Mouse (Mus musculus): ENCODE measurements around the gene Pim1.
"Not testable (repeated sequence)": the region's sequence is repeated elsewhere in the genome, so short reads cannot be mapped to it uniquely, and the experiment has no call there.

Gene Pim1

DNA sequence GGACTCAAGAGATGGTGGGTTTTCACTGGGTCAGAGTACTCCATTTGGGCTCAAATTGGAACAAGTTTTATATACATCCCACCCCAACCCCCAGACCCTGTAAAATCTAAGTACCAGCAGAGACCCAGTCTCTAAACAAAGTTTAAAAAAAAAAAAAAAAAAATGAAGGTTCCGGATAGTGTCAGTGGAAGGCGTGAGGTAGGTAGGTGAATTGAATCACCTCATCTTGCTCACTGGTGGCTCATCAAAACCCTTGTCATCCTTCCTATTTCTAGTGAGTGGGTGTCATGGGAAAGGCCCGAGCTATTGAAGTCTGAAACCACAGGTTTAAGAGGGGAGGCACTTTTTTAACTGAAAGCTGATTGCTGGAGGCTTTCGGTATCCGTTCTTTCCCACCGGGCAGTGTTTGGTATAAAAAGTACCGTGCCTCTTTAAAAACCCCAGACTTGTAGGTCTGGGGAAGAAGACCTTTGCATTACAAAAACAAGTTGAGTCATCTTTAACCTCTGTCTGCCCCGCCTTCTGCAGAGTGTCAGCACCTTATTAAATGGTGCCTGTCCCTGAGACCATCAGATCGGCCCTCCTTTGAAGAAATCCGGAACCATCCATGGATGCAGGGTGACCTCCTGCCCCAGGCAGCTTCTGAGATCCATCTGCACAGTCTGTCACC lies 3.6 kb downstream of the Pim1 start:
- no peak for DNase-seq

DNA sequence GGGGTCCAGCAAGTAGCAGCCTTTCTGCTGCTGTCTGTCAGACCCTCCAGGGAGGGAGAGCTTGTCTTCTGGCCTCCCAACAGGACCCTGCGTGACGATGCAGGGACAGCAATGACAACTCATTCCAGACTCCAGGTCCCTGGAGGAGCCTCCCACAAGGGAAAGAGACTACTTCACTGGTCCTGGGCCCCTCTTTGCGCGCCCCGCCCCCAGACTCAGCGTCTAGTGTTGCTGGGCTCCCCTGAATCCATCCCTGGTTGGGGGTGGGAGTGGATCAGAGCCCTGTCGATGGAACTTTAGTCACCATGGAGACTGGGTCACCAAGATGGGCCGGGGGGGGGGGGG lies 4.2 kb downstream of the Pim1 start:
- no peak for DNase-seq

DNA sequence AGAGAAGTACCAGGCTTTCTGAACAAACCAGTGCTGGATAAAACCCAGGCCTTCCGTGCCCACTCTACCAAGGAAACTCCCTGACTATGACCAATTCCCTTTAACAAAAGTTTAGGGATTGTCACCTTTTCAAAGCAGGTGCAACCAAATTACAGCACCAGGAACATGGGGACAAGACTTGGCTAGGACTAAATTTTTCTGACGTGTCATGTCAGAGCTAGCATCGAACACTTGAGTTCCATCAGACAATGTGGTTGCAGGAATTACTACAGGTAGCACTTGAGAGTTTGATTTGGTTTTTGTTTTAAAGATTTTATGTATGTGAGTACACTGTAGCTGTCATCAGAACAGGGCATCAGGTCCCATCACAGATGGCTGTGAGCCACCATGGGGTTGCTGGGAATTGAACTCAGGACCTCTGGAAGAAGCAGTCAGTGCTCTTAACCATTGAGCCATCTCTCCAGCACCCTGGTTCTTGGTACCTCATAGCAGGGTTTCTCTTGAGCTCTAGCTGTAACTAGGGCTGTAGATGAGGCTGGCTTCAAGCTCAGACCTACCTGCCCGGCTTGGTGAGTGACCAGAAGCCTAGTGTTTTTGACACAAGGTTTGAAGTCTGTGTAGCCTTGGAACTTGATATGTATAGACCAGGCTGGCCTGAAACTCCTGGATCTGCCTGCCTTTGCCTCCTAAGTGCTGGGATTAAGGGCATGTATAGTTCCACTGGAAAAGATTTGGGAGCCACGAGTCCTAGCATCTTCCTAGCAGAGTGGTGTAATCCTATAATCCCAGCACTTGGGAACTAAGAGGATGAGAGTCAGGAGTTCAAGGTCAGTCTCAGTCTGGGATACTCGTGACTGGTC lies 5.9 kb downstream of the Pim1 start:
- DNase-seq, result no peak

DNA sequence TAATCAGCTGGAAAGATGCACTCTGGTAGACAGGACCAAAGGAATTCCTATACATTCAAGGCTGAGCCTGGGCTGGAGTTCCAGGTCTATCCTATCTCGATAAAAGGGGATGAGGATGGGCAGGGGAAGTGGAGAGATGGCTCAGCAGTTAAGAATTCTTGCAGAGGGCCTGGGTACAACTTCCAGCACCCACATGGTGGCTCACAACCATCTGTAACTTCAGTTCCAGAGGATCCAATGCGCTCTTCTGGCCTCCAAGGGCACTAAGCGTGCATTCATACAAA lies 6.5 kb downstream of the Pim1 start:
- DNase-seq, result no peak

DNA sequence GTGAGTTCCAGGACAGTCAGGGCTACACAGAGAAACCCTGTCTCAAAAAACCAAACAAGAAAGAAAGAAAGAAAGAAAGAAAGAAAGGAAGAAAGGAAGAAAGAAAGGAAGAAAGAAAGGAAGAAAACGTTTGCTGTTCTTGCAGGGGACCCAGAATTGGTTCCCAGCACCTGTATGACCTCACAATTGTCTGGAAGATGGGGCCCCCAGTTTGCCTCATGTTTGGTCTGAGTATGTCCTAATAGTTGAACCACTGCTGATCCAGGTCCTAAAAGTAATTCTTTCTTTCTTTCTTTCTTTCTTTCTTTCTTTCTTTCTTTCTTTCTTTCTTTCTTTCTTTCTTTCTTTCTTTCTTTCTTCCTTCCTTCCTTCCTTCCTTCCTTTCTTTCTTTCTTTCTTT lies 6.9 kb downstream of the Pim1 start:
- DNase-seq, result not testable (repeated sequence)

DNA sequence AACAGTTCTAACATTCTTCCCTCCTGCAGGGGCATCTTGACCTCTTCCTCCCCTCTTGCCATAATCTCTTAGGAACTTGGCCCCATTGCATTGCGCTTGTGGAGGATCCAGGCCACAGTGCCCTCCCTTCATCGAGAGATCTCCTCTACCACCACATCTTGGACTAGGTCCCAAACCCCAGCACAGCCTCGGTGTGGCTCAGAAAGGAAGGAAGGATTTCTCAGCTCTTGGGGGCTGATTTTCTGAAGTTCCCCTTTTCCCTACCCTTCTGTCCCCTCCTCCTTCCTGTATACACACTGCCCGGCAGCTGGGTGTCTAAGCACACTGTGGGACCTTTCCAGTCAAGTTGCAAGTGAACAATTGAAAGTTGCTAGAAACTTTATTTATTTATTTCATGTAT lies 7.5 kb downstream of the Pim1 start:
- DNase-seq, result no peak

DNA sequence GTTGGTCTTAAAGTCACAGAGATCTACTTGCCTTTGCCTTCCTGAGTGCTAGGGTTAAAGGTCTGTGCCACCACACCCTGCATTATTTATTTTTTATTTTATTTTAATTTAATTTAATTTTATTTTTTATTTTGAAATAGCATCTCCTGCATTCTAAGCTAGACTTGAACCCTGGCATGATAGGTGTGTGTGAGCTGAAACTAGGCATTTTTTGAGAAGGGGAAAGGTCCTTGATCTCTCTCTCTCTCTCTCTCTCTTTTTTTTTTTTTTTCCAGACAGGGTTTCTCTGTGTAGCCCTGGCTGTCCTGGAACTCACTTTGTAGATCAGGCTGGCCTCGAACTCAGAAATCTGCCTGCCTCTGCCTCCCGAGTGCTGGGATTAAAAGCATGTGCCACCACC lies 8.4 kb downstream of the Pim1 start:
- DNase-seq, result not testable (repeated sequence)

DNA sequence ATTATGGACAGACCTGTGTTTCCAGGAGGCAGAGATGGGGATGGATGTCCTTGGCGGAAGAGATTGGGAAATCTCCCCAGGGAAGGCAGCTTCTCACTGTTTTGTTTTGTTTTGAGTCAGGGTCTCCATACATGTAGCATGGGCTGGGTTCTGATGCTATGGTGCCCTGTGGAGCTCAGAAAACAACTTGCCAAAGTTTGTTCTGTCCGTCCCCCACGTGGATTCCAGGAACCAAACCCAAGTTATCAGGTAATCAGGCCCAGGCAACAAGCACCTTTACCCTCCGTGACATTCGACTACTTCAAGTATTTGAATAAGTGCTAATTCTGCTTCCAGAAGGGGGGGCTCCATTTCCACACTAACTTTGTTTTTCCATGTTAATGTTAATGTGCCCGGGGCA lies 9.0 kb downstream of the Pim1 start:
- no peak for DNase-seq

DNA sequence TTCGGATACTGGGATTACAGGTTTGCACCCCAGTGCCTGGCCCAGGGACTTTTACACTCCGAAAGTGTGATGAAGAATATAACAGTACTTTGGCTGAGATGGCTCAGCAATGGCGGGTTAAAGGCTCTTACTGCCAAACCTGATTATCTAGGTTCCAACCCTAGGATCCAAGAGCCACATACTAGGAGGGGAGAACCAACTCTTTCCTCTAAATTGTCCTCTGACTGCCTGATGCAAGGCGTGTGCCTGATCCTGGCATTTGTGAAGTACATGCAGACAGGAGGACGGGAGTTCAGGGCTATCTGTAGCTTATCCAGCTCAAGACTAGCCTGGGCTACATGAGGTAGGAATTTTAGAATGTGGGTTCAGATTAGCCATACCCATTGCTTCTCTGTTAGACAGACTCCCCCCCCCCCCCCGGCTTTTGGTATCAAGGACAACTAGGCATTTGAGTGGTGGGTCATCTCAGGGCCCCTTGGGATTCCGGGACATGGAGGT lies 9.7 kb downstream of the Pim1 start:
- no peak for DNase-seq

DNA sequence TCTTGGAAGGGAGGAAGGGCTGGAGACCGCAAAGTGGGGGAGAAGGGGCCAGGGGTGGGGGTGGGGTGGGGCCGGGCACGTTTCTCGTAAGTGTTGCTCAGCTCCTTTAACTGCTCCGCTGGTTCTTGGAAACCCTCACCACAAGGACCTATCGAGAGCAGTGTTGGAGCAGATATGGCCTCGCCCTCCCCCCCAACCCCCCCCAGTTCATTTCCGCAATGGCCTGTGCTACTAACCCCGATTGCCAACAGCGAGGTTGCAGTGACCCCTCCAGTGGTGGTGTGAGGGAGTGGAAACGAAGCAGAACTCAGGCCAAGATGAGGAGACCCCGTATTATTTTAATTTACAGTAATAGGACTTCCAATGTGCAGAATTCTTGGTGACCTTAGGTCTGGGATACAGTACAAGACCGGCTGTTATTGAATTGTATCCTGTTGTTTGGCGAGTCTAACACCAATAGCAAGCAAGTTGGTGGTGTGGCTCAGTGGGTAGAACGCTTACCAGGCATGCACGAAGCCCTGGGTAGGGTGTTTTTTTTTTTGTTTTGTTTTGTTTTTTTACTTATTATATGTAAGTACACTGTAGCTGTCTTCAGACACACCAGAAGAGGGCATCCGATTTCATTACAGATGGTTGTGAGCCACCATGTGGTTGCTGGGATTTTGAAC lies 10.4 kb downstream of the Pim1 start:
- DNase-seq, result no peak

DNA sequence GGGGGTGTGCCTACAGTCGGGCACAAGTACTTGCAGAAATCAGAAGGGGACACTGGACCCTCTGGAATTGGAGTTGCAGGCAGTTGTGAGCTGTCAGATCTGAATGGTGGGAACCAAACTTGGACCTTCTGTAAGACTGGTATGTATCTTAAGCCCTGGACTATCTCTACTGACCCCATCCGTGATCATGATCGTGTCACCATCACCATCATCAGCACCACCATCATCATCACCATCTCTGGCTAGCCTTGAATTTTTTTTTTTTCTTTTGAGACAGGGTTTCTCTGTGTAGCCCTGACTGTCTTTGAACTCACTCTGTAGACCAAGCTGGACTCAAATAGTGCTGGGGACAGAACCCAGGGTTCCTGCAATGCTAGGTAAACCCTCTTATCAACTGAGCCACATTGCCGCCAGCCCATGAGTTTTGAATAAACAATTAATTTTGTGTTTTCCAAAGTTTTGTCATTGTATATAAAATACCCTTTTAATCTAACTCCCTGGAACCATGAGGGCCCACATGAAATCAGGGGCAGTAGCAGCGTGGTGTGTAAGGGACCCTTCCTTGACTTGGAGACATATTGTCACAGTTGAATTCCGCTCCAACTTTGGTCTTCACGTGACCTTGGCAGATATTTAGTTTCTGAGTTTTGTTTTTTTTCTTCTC lies 11.6 kb downstream of the Pim1 start:
- DNase-seq, result no peak

DNA sequence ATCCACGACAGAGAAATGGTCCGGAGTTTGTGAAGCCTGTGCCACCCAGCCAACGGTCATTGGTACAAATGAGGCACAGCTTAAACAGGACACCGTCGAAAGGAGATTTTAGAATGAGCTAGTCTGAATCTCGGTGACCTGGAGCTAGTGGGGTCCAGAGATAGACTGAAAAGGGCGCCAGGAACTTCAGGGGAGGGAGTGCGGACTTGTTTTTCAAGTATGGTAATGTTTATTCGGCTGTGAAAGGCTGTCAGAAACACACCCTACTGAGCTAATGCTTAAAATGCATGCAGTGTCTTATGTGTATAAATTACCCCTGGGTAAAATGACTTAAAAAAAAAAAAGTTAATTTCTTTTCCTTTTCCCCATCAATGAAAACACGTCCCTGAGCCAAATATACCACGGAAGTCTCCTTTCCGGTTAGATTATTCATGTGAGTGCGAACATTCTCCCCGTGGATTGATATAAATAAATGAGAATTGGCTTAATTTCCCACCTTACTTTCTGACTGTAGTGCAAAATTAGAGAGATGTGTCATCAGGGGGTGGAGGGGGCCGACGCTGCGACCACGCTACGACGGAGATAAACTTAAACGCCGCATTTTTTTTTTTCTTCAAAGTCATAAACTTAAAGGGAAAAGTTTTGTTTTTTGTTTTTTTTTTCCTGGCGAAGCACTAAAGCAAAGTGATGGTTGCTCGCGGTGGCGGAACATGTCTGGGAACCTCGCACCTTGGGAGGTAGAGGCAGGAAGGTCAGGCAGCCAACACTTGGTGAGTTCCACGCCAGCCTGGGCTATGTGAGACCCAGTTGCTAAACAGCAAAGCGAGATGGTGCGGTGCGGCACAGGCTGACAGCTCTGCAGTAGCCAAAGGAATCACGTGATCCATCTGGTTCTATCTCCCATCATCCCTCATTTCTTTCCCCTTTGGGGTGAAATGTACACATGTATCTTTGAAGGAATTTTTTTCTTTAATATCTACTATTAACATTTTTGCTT lies 12.4 kb downstream of the Pim1 start:
- DNase-seq, result no peak

DNA sequence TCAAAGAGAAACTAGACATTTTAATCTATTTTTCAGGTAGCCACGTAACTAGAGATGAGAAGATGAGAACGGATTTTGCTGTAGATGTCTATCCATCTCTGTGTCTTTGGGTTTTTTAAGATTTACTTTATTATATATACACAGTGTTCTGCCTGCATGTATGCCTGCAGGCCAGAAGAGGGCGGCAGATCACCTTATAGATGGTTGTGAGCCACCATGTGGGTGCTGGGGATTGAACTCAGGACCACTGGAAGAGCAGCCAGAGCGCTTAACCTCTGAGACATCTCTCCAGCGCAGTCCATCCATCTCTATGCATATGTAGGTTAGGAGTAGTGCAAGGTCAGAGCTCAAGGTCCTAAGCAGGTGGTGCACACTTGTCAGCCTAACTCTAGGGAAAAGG lies 13.1 kb downstream of the Pim1 start:
- no peak for DNase-seq

DNA sequence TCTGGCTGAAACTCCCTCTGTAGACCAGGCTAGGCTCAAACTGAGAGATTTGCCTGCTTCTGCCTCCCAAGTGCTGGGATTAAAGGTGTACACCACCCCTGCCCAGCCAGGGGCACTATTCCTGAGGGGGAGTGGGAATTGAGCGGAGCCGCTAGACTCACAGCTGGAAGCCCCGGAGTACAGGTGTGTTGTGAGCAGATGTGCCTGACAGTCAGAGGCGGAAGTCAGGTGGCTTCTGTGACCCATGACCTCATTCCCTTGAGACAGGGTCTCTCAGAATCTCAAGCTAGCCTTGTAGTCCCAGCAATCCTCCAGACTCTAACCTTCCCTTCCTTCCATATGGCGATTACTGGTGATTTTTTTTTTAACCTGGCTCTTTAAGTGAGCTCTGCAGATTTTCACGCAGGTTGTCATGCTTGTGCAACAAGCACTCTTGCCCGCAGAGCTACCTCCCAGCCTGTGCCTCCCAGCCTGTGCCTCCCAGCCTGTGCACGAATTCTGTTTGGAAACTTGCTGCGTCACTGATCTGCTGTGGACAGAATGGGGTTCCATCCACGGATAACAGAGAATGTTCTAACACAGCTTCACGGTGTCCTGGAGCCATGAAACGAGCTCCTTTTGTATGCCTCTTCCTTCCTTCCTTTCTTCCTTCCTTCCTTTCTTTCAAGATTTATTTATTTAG lies 18.5 kb downstream of the Pim1 start:
- DNase-seq, result no peak

DNA sequence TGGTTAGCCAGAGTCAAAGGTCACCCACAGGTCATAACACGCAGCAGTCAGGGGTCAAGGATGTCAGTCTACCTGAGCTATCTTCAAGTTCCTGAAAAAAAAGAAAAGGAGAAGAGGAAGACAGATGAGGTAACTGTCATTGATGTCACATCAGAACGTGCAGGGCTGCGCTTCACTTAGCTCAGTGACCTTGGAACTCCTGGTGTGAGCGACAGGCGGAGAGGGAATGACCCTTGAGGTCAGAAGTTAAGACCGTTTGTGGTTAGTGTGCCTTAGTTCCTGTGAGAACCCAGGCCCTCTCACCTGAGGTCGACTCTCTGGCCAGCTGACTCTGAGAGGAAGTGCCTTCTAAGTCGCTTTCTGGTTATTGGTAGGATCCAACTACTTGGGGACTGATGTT lies 20.1 kb downstream of the Pim1 start:
- DNase-seq, result no peak

DNA sequence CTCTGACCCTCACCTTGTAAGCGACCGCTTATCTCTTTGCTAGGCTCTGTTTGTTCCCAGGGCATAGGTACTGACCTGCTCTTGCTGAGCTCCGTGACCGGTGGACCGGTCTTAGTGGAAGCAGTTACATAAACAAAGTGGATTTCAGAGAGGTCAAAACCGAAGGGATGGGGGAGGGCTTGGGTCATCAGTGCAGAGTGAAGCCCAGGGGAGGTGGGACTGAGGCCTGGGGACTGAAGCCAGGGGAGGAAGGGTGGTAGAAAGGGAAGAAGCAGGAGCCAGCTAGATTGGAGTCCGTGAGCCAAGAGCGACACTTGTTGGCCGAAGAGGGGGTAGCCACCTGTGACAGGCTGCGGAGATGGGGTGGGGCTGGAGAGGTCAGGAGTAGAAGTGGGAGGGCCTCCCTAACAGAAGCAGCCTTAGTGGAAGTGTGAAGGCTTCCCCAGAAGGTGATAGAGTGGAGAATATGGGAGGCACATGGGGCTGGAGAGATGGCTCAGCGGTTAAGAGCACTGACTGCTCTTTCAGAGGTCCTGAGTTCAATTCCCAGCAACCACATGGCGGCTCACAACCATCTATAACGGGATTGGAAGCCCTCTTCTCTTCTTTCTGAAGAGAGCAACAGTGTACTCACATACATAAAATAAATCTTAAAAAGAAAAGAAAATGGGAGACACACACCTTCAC lies 22.6 kb downstream of the Pim1 start:
- DNase-seq, result peak; percentile 45

DNA sequence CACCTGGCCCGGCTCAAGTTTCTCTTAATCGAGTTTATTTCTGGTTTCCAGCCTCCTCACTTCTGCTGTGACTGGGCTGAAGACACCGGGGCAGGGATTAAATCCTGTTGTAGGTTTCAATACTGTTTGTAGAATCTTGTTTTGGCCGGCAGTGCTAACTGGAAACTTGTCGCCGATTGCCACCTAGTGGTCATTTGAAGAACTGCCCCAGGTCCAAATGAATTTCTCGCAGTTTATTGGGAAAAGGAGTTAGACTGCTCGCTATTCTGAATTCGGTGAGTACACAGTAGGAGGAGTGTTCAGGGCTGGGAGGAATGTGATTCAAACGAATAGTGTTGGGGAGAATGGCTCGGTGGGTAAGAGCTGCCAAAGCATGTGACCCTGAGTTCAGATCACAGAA lies 23.9 kb downstream of the Pim1 start:
- DNase-seq, result peak; percentile 80

DNA sequence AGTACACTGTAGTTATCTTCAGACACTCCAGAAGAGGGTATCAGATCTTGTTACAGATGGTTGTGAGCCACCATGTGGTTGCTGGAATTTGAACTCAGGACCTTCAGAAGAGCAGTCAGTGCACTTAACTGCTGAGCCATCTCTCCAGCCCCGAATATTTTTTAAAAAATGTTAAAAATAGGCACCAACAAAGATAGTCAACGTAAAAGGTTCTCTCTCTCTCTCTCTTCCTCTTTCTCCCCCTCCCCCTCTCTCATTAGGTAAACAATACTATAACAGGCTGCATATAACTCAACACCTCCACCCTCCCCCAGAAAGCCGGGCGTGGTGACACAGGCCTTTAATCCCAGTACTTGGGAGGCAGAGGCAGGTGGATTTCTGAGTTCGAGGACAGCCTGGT lies 28.1 kb downstream of the Pim1 start:
- DNase-seq, result not testable (repeated sequence)

DNA sequence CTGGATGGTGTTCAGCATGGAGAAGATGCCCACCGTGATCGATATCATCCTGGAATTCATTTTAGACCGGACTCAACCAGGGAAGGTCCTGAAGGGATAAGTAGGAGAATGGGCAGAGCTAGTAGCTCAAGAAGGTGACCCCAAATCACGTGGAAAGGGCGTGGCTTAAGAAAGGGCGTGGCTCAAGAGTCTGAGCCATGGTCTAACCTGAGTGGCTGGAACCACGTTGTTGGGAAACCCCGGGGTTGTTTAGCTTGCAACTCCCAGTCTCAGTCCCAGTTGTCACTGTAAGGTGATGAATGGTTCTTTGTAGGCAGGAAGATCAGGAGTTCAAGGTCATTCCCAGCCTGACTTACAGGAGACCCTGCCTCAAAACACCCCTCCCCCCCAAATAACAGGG lies 29.2 kb downstream of the Pim1 start:
- no peak for DNase-seq

DNA sequence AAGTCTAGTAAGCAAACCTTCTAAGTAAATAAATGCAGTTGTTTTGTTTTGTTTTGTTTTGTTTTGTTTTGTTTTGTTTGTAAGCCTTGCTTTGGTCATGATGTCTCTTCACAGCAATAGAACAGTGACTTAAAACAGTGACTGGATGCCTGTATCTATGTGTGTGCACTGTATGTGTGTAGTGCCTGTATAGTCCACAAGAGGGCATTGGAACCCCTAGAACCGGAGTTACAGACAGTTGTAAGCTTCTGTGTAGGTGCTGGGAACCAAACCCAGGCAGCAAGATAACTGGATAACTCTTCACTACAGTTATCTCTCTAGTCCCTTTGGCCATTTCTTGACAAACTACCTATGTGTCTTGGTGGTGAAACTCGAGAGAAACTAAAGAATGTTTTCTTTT lies 35.1 kb downstream of the Pim1 start:
- DNase-seq, result no peak

DNA sequence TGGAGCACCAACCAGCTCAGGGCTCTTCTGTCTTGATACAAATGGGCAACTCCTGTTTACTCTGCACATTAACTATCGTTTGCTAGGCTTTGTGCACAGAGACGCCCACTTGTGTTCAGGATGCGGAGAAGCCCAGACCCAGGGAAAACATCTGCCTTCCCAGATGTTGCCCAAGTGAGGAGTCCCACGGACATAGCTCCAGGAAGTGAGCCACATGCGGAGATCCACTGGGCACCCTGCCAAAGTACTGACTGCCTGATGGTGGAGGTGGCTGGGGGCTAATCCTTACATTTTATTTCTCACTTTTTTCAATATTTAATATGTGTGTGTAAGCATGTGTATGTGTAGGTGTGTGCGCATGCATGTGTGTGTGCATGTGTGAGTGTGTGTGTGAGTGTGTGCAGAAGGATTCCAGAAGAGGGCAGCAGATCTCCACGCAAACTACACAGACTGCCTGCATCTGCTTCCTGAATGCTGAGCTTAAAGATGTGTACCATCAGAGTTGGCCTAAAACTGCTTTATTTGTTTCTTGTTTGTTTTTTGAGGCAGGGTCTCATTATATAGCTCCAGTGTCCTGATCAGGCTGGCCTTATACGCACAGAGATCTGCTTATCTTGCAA lies 38.1 kb downstream of the Pim1 start:
- peak; percentile 16 for DNase-seq
